Mouse (Mus musculus) bone marrow, adult 2 months (tissue): ENCODE data around the gene Ankdd1b. TPM values are rescaled to one million over a fixed set of nuclear protein-coding genes. Genes with fewer than 3 reads are reported as not detected.

ENCODE experiments used
- H3K27ac ChIP-seq: fragments of 200-500 bp; 2 replicates; pipeline ENCODE4 v1.5.1; 2012; ENCODE audit warnings: low read depth, mild to moderate bottlenecking, control low read depth, inconsistent platforms, low read length; ENCODE audit not compliant: control insufficient read depth, poor library complexity, insufficient read depth
- H3K4me1 ChIP-seq: fragments of 200-500 bp; 2 replicates; pipeline ENCODE4 v1.6.1; 2011; ENCODE audit warnings: low read length; ENCODE audit not compliant: control insufficient read depth, insufficient read depth
- H3K4me3 ChIP-seq: fragments of 200-500 bp; replicated peaks from 2 replicates; pipeline ENCODE3; 2011; ENCODE audit warnings: mild to moderate bottlenecking, low read depth, low read length, control low read depth; ENCODE audit not compliant: control insufficient read depth
- CTCF ChIP-seq: fragments of 200-500 bp; IDR thresholded peaks from 2 replicates; pipeline ENCODE4 v1.5.1; 2011; ENCODE audit warnings: low read length, control low read depth; ENCODE audit not compliant: control insufficient read depth, insufficient read depth
- POLR2A ChIP-seq: fragments of 200-500 bp; IDR thresholded peaks from 2 replicates; pipeline ENCODE4 v1.6.1; 2011; ENCODE audit warnings: low read depth, mild to moderate bottlenecking, control low read depth, low read length, borderline replicate concordance; ENCODE audit not compliant: control insufficient read depth
- WGBS: fragments of 180-500 bp; shearing (Covaris S2); methylation state at CpG from one replicate; pipeline ENCODE4 v1.1.7; 2018; 5-methylcytosine and 5-hydroxymethylcytosine counted together
- polyA plus RNA-seq: library from polyadenylated mRNA; stranded (reverse); fragments of >200 nt; gene quantifications from 2 replicates; pipeline ENCODE4 v1.2.4, GENCODE M21; 2011; ENCODE audit warnings: low replicate concordance; ENCODE audit not compliant: missing spikeins, insufficient read depth, insufficient read length

Ankdd1b gene
- polyA plus RNA-seq, 1 experiment = not detected

DNA sequence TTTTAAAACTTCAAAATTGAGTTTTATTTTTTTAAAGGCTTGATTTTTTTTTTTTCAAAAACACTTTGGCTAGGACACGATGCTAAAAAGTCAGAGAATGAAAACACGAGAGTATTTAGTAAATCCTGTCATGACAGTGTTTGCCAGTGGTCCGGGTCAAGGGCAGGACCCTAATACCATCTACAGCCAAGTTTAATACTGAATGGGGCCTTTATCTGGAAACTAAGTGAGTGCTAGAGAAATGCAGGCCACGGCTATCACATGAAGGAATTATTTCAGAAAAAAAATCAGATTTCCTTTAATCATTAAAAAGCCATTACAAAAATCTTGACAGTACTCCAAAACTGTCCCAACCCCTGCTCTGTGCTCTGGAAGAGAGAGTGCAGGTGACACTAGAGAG is 34.7 kb upstream of the Ankdd1b start:
- no peak for TF ChIP-seq POLR2A
- TF ChIP-seq CTCF = no peak
- 82% methylated on average over 4 of the region's 4 CpGs for WGBS
- Histone ChIP-seq H3K4me1 (no peaks in the 10 kb centered on the region; the same call in 1 of the 2 replicates), H3K27ac (no peak overlapping the region), H3K4me3 (no peak overlapping the region)

DNA sequence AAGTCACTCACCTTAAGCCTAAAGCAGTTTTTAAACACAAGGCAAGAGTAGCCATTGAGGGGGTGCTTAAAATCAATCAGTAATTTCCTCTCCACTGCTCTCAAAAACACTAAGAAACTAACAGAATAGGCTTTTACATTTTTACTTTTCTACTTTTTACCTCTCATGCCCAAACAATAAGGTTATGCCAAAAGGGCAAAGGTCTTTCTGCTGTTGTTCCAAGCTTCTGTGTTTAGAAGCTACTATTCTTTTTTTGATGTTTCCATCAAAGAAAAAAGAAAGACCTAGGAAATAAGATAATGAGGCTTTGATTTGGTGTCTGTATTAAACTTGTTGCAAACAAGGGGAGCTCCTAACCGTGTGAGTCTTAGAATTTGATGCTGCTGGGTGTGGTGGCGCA is 28.9 kb upstream of the Ankdd1b start:
- TF ChIP-seq CTCF (no peak), POLR2A (no peak)
- WGBS = 81% methylated on average over 2 of the region's 2 CpGs

GRCm38 (mm10) chr13:96496630-96497029 is 25.6 kb upstream of the Ankdd1b start:
- Histone ChIP-seq H3K27ac (no peak overlapping the region), H3K4me1 (no peaks in the 10 kb centered on the region; the same call in 1 of the 2 replicates), H3K4me3 (no peak overlapping the region)
- 11% methylated on average over 8 of the region's 8 CpGs for WGBS
- no peak for TF ChIP-seq POLR2A
- TF ChIP-seq CTCF = no peak

More for the DNA sequence above, 28.9 kb upstream of the Ankdd1b start:
- Histone ChIP-seq H3K27ac (no peak overlapping the region), H3K4me1 (no peaks in the 10 kb centered on the region; the same call in 1 of the 2 replicates), H3K4me3 (no peak overlapping the region)

- WGBS = 90% methylated on average over 3 of the region's 3 CpGs
- TF ChIP-seq POLR2A (no peak), CTCF (no peak)
Measured at GRCm38 (mm10) chr13:96490433-96490832, 19.4 kb upstream of the Ankdd1b start, which contains the start of gene Gm17622. Gene Gm17622, plus strand, starts transcription at chr13:96490733.

GRCm38 (mm10) chr13:96487968-96488367 is 17.0 kb upstream of the Ankdd1b start:
- Histone ChIP-seq H3K27ac (no peak overlapping the region), H3K4me1 (no peaks in the 10 kb centered on the region), H3K4me3 (no peak overlapping the region)
- TF ChIP-seq CTCF (no peak), POLR2A (no peak)
- WGBS = 82% methylated on average over 6 of the region's 6 CpGs

More at GRCm38 (mm10) chr13:96490433-96490832, 19.4 kb upstream of the Ankdd1b start, which contains the start of gene Gm17622:
- H3K4me3 ChIP-seq = no peak within 1 kb of the TSS
- H3K4me1 ChIP-seq = no peaks in the 10 kb centered on the region
- H3K27ac ChIP-seq = no peak within 1 kb of the TSS

DNA sequence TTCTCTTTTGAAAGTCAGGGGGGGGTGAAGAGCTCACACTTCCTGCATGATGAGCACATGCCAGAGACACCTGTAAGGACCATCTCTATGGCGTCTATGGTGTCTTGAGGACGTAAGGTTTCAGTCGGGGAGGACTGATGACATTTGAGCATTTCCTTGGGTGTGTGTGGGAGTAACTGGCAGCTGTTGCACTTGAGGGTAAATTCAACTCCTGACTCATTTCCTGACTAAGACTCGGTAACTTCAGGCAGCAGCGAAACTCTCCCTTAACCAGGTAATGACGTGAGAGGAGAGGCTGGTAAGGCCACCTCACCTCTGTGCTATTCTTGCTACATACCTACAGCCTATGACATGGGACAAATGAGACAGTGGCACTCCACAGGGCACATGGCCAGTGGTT is 16.2 kb upstream of the Ankdd1b start:
- no peaks in the 10 kb centered on the region for H3K4me1 ChIP-seq
- no peak overlapping the region for H3K4me3 ChIP-seq
- WGBS = 39% methylated on average over 6 of the region's 6 CpGs
- TF ChIP-seq CTCF = no peak
- no peak for TF ChIP-seq POLR2A
- H3K27ac ChIP-seq = no peak overlapping the region

GRCm38 (mm10) chr13:96478991-96479390 is 8.0 kb upstream of the Ankdd1b start:
- 75% methylated on average over 1 of the region's 1 CpGs for WGBS
- no peak overlapping the region for H3K27ac ChIP-seq
- H3K4me3 ChIP-seq = no peak overlapping the region
- H3K4me1 ChIP-seq = no peaks in the 10 kb centered on the region
- TF ChIP-seq POLR2A = no peak
- TF ChIP-seq CTCF = no peak

- no peaks in the 10 kb centered on the region for H3K4me1 ChIP-seq
- no peak for TF ChIP-seq POLR2A
- TF ChIP-seq CTCF = no peak
- H3K4me3 ChIP-seq = no peak overlapping the region
- 83% methylated on average over 4 of the region's 4 CpGs for WGBS
- no peak overlapping the region for H3K27ac ChIP-seq
Measured at GRCm38 (mm10) chr13:96477226-96477625, 6.2 kb upstream of the Ankdd1b start.

GRCm38 (mm10) chr13:96470556-96470955 is 442 bp downstream of the Ankdd1b start:
- H3K27ac ChIP-seq = no peak overlapping the region
- TF ChIP-seq POLR2A (no peak), CTCF (no peak)
- WGBS = 82% methylated on average over 6 of the region's 6 CpGs
- no peaks in the 10 kb centered on the region for H3K4me1 ChIP-seq
- no peak overlapping the region for H3K4me3 ChIP-seq
